Comparison of ENCODE assay signal across 17 mouse cellular contexts in genomic region chr10:75103502-75103901, GRCm38 (mm10). TPM values are rescaled to one million over a fixed set of nuclear protein-coding genes. Genes with fewer than 3 reads are reported as not detected.
DNase-seq lines count a peak whose midpoint lies in the region; ATAC-seq and TF ChIP-seq lines count a peak whose summit lies in the region.
"Had no signal": no experiment of that assay in that cellular context is flagged by ENCODE, and none has a peak within 500 bp of the region (broad histone marks: within the 10 kb centered on the region; RNA-seq: fewer than 3 reads in every experiment).

No protein-coding gene starts in this region.

- H3K4me3 ChIP-seq in forebrain, embryonic 10.5 days = no peak overlapping the region
- no peak overlapping the region for H3K4me3 ChIP-seq in forebrain, embryonic 16.5 days (replicated peaks; ENCODE audit: low read length)
- H3K4me3 ChIP-seq in kidney, postnatal 0 days (replicated peaks; ENCODE audit: low read depth, low read length) = no peak overlapping the region
- H3K4me3 ChIP-seq in embryonic facial prominence, embryonic 10.5 days = no peak overlapping the region
- H3K4me3 ChIP-seq: erythroblast, embryonic 14.5 days; limb, embryonic 13.5 days; neural tube, embryonic 12.5 days had no signal

- 92% methylated on average over 2 of the region's 2 CpGs for WGBS in forebrain, embryonic 10.5 days
- WGBS in forebrain, embryonic 16.5 days = 94% methylated on average over 2 of the region's 2 CpGs
- WGBS in kidney, postnatal 0 days = 78% methylated on average over 2 of the region's 2 CpGs
- 86% methylated on average over 2 of the region's 2 CpGs for WGBS in embryonic facial prominence, embryonic 10.5 days

- H3K27ac ChIP-seq in forebrain, embryonic 10.5 days = 0 out of 2 replicates have a peak overlapping the region, but pooled peaks have one; percentile 30
- no peak overlapping the region for H3K27ac ChIP-seq in forebrain, embryonic 16.5 days (ENCODE audit: low read length)
- 0 out of 2 replicates have a peak overlapping the region, but pooled peaks have one; percentile 8 for H3K27ac ChIP-seq in kidney, postnatal 0 days
- H3K27ac ChIP-seq in embryonic facial prominence, embryonic 10.5 days (replicated peaks) = peak overlapping the region; percentile 51; the same call in 1 of the 2 replicates
- H3K27ac ChIP-seq: limb, embryonic 13.5 days; neural tube, embryonic 12.5 days had no signal

- H3K9me3 ChIP-seq in forebrain, embryonic 10.5 days = no peaks in the 10 kb centered on the region
- no peaks in the 10 kb centered on the region for H3K9me3 ChIP-seq in forebrain, embryonic 16.5 days (ENCODE audit: control insufficient read depth, low read length)
- no peaks in the 10 kb centered on the region for H3K9me3 ChIP-seq in kidney, postnatal 0 days (replicated peaks; ENCODE audit: low read length)
- no peaks in the 10 kb centered on the region for H3K9me3 ChIP-seq in embryonic facial prominence, embryonic 10.5 days
- H3K9me3 ChIP-seq: limb, embryonic 13.5 days; neural tube, embryonic 12.5 days had no signal

- H3K27me3 ChIP-seq in forebrain, embryonic 10.5 days (ENCODE audit: poor library complexity, severe bottlenecking) = peaks cover 30% of the 10 kb centered on the region
- H3K27me3 ChIP-seq in forebrain, embryonic 16.5 days (replicated peaks; ENCODE audit: control insufficient read depth, insufficient read depth, low read length) = no peaks in the 10 kb centered on the region
- H3K27me3 ChIP-seq in kidney, postnatal 0 days (ENCODE audit: insufficient read depth, low read length) = no peaks in the 10 kb centered on the region
- H3K27me3 ChIP-seq in embryonic facial prominence, embryonic 10.5 days (replicated peaks; ENCODE audit: low read depth, poor library complexity, severe bottlenecking) = peaks cover 4% of the 10 kb centered on the region
- H3K27me3 ChIP-seq: limb, embryonic 13.5 days; neural tube, embryonic 12.5 days had no signal

- DNase-seq in forebrain, embryonic 10.5 days (ENCODE audit: extremely low spot score, low spot score) = no peak
- DNase-seq in kidney, postnatal 0 days (ENCODE audit: low spot score) = no peak
- DNase-seq in kidney, adult 11 months = no peak
- DNase-seq in embryonic facial prominence, embryonic 10.5 days (ENCODE audit: low spot score) = no peak
- DNase-seq in urinary bladder, postnatal 36 days (ENCODE audit: low spot score in 2 of 2) = no peak
- DNase-seq in T-cell, adult 2 months (ENCODE audit: low spot score) = no peak
- DNase-seq: forebrain, postnatal 0 days; kidney, adult 9 months; lung, postnatal 14 days; midbrain, embryonic 14.5 days; thymus, adult 18-20 months had no signal

- no peak overlapping the region for H3K4me2 ChIP-seq in forebrain, embryonic 16.5 days (ENCODE audit: low read length)
- H3K4me2 ChIP-seq in kidney, postnatal 0 days (ENCODE audit: low read length) = no peak overlapping the region
- H3K4me2 ChIP-seq: limb, embryonic 13.5 days; neural tube, embryonic 12.5 days had no signal

- TF ChIP-seq CTCF in kidney, postnatal 0 days (IDR thresholded peaks at IDR 0.05; ENCODE audit: low read depth) = no peak

- H3K36me3 ChIP-seq in forebrain, embryonic 10.5 days (replicated peaks) = 0 out of 2 replicates have a peak, but pooled peaks cover 4% of the 10 kb centered on the region
- H3K36me3 ChIP-seq in forebrain, embryonic 16.5 days (ENCODE audit: control insufficient read depth, insufficient read depth) = no peaks in the 10 kb centered on the region
- no peaks in the 10 kb centered on the region for H3K36me3 ChIP-seq in kidney, postnatal 0 days (ENCODE audit: insufficient read depth, low read length)
- H3K36me3 ChIP-seq in embryonic facial prominence, embryonic 10.5 days (replicated peaks) = no peaks in the 10 kb centered on the region
- H3K36me3 ChIP-seq: neural tube, embryonic 12.5 days had no signal

- no peak overlapping the region for H3K9ac ChIP-seq in forebrain, embryonic 16.5 days (replicated peaks; ENCODE audit: low read depth, low read length)
- no peak overlapping the region for H3K9ac ChIP-seq in kidney, postnatal 0 days (ENCODE audit: low read depth, low read length)
- H3K9ac ChIP-seq: forebrain, postnatal 0 days; limb, embryonic 13.5 days; neural tube, embryonic 12.5 days had no signal

- no peak for ATAC-seq in forebrain, embryonic 16.5 days
- no peak for ATAC-seq in kidney, postnatal 0 days (replicated peaks; ENCODE audit: low FRiP score, low read depth)
- peak; percentile 26; the same call in 1 of the 2 replicates for ATAC-seq in megakaryocyte progenitor cell, adult 5-6 weeks (replicated peaks; ENCODE audit: poor library complexity)
- ATAC-seq: forebrain, postnatal 0 days; hindbrain, embryonic 16.5 days had no signal

- H3K4me1 ChIP-seq in forebrain, embryonic 10.5 days = peaks cover 53% of the 10 kb centered on the region
- peaks cover 49% of the 10 kb centered on the region for H3K4me1 ChIP-seq in forebrain, embryonic 16.5 days (replicated peaks; ENCODE audit: control insufficient read depth, insufficient read depth, low read length)
- H3K4me1 ChIP-seq in kidney, postnatal 0 days (replicated peaks; ENCODE audit: insufficient read depth, low read length) = peaks cover 19% of the 10 kb centered on the region; the same call in 1 of the 2 replicates
- peaks cover 61% of the 10 kb centered on the region for H3K4me1 ChIP-seq in embryonic facial prominence, embryonic 10.5 days

RNA-seq across cellular contexts. Expression of gene Bcr, which starts 43.1 kb away (rescaled TPM):
- polyA plus RNA-seq in forebrain, embryonic 10.5 days (2016; fragmentation: Nextera tagmentation; extraction: Ambion mirVana) = 6.2 and 7.3 TPM in 2 replicates
- polyA plus RNA-seq in forebrain, embryonic 16.5 days (2015; fragmentation: Nextera tagmentation; extraction: Ambion mirVana) = 14.8 and 17.6 TPM in 2 replicates
- 5.9 and 6.4 TPM in 2 replicates for polyA plus RNA-seq in kidney, postnatal 0 days (2015; fragmentation: Nextera tagmentation; extraction: Ambion mirVana)
- polyA plus RNA-seq in embryonic facial prominence, embryonic 10.5 days (2016; fragmentation: Nextera tagmentation; extraction: Ambion mirVana) = 8.1 and 9.1 TPM in 2 replicates
- 18.1 and 18.6 TPM in 2 replicates for total RNA-seq in megakaryocyte progenitor cell, adult 5-6 weeks (2015)
- 23.0 and 28.2 TPM in 2 replicates for total RNA-seq in megakaryocyte progenitor cell, adult 5-6 weeks (2017)
